Mouse (Mus musculus) CH12.LX (cell line): ENCODE data around the gene Padi6.

Source experiments
- CHD1 ChIP-seq: IDR thresholded peaks from 2 replicates; pipeline ENCODE4 v1.6.1; 2012; ENCODE audit warnings: low read depth, low read length, improper control_type of control experiment, inconsistent platforms
- CTCF ChIP-seq, 2 experiments: IDR thresholded peaks in 1 of 2; conservative IDR thresholded peaks in 1 of 2; 2 replicates each; pipeline ENCODE4 v1.5.1; 2011 to 2012; ENCODE audit warnings: low read depth in 2 of 2, low read length in 2 of 2, improper control_type of control experiment in 1 of 2, inconsistent platforms in 1 of 2, mild to moderate bottlenecking in 1 of 2, moderate library complexity in 1 of 2
- ETS1 ChIP-seq: conservative IDR thresholded peaks from 2 replicates; pipeline ENCODE4 v1.6.1; 2012; ENCODE audit warnings: low read depth, mild to moderate bottlenecking, inconsistent platforms, low read length, improper control_type of control experiment, moderate library complexity
- GABPA ChIP-seq: IDR thresholded peaks from 2 replicates; pipeline ENCODE4 v1.6.1; 2012; ENCODE audit warnings: low read depth, low read length, improper control_type of control experiment, inconsistent platforms; ENCODE audit not compliant: insufficient replicate concordance
- KAT2A ChIP-seq: IDR thresholded peaks from 2 replicates; pipeline ENCODE4 v1.6.1; 2012; ENCODE audit warnings: low read length, improper control_type of control experiment, inconsistent platforms; ENCODE audit not compliant: insufficient replicate concordance
- MAX ChIP-seq: IDR thresholded peaks from 2 replicates; pipeline ENCODE4 v1.6.1; 2011; ENCODE audit warnings: low read length, improper control_type of control experiment
- NELFE ChIP-seq: IDR thresholded peaks from 2 replicates; pipeline ENCODE4 v1.6.1; 2011; ENCODE audit warnings: low read depth, low read length, improper control_type of control experiment
- POLR2A ChIP-seq: IDR thresholded peaks from 2 replicates; pipeline ENCODE4 v1.6.1; 2011; ENCODE audit warnings: low read depth, mild to moderate bottlenecking, improper control_type of control experiment, low read length
- TBP ChIP-seq: conservative IDR thresholded peaks from 2 replicates; pipeline ENCODE4 v1.6.1; 2011; ENCODE audit warnings: low read depth, low read length, improper control_type of control experiment
- USF2 ChIP-seq: conservative IDR thresholded peaks from 2 replicates; pipeline ENCODE4 v1.6.1; 2011; ENCODE audit warnings: low read depth, low read length, improper control_type of control experiment
- ZKSCAN1 ChIP-seq: IDR thresholded peaks from 2 replicates; pipeline ENCODE4 v1.6.1; 2012; ENCODE audit warnings: low read depth, inconsistent platforms, low read length, improper control_type of control experiment, borderline replicate concordance

GRCm38 (mm10) chr4:140723801-140724200 is 18.6 kb downstream of the Padi6 start:
- TF ChIP-seq CTCF (conservative IDR thresholded peaks at IDR 0.05 in 1 of 2, IDR thresholded peaks at IDR 0.05 in 1 of 2; ENCODE audit: low read depth in 2 of 2, low read length in 2 of 2) (peak; percentile 32 to 67; a peak in 2 of 4 replicates), ETS1 (no peak), POLR2A (no peak; the same call in 1 of the 2 replicates), CHD1 (no peak), ZKSCAN1 (no peak), USF2 (no peak), GABPA (no peak), NELFE (no peak), KAT2A (no peak), TBP (no peak), MAX (no peak)
